Comparison of ENCODE assay signal across 11 mouse cellular contexts in genomic region chr2:58458820-58459371, GRCm38 (mm10). TPM values are rescaled to one million over a fixed set of nuclear protein-coding genes. Genes with fewer than 3 reads are reported as not detected.
DNase-seq lines count a peak whose midpoint lies in the region; ATAC-seq and TF ChIP-seq lines count a peak whose summit lies in the region.
"Had no signal": no experiment of that assay in that cellular context is flagged by ENCODE, and none has a peak within 500 bp of the region (broad histone marks: within the 10 kb centered on the region; RNA-seq: fewer than 3 reads in every experiment).

No protein-coding gene starts in this region.

- H3K9ac ChIP-seq in kidney, embryonic 15.5 days = no peak overlapping the region
- H3K9ac ChIP-seq in CH12.LX (ENCODE audit: insufficient read depth, low read depth) = no peak overlapping the region
- no peak overlapping the region for H3K9ac ChIP-seq in lung, embryonic 14.5 days
- H3K9ac ChIP-seq in intestine, embryonic 16.5 days (ENCODE audit: low read depth, low read length) = no peak overlapping the region
- H3K9ac ChIP-seq: neural tube, embryonic 13.5 days had no signal

- peak; percentile 69 to 78 for TF ChIP-seq CTCF in CH12.LX (conservative IDR thresholded peaks at IDR 0.05 in 1 of 2, IDR thresholded peaks at IDR 0.05 in 1 of 2; ENCODE audit: low read depth in 2 of 2, low read length in 2 of 2)
- TF ChIP-seq CTCF in lung, embryonic 14.5 days (IDR thresholded peaks at IDR 0.05; ENCODE audit: low read depth) = peak; percentile 59

- no peaks in the 10 kb centered on the region for H3K9me3 ChIP-seq in kidney, embryonic 15.5 days (replicated peaks)
- H3K9me3 ChIP-seq in CH12.LX (replicated peaks; ENCODE audit: low read length) = no peaks in the 10 kb centered on the region
- no peaks in the 10 kb centered on the region for H3K9me3 ChIP-seq in lung, embryonic 14.5 days (ENCODE audit: low read depth, low read length)
- H3K9me3 ChIP-seq in intestine, embryonic 16.5 days (ENCODE audit: control insufficient read depth, low read length) = no peaks in the 10 kb centered on the region

- no peak overlapping the region for H3K4me2 ChIP-seq in kidney, embryonic 15.5 days
- no peak overlapping the region for H3K4me2 ChIP-seq in CH12.LX (ENCODE audit: insufficient read depth, low read depth, poor library complexity, severe bottlenecking)
- H3K4me2 ChIP-seq in lung, embryonic 14.5 days = no peak overlapping the region
- H3K4me2 ChIP-seq in intestine, embryonic 16.5 days (ENCODE audit: low read depth, low read length) = no peak overlapping the region
- H3K4me2 ChIP-seq: neural tube, embryonic 13.5 days had no signal

- in situ Hi-C loops in CH12.LX (cut with MboI; ENCODE audit: low pct_ligation_motif_present, low pct_unique_long_range_greater_than_20kb, low sequenced_read_pairs) = loop anchor here (5.0 to 25.0 kb wide), 2 partner anchors 272 to 427 kb away; partner anchors contain the start of gene Cytip

- H3K27me3 ChIP-seq in kidney, embryonic 15.5 days = no peaks in the 10 kb centered on the region
- H3K27me3 ChIP-seq in CH12.LX (replicated peaks) = no peaks in the 10 kb centered on the region
- no peaks in the 10 kb centered on the region for H3K27me3 ChIP-seq in lung, embryonic 14.5 days (ENCODE audit: insufficient read depth, low read length)
- H3K27me3 ChIP-seq in intestine, embryonic 16.5 days (replicated peaks; ENCODE audit: control insufficient read depth, insufficient read depth, low read length) = no peaks in the 10 kb centered on the region
- H3K27me3 ChIP-seq: neural tube, embryonic 13.5 days had no signal

- TF ChIP-seq EP300 in CH12.LX (IDR thresholded peaks at IDR 0.05; ENCODE audit: low read length) = no peak

- H3K4me3 ChIP-seq in kidney, embryonic 15.5 days (replicated peaks) = no peak overlapping the region
- no peak overlapping the region for H3K4me3 ChIP-seq in CH12.LX (replicated peaks in 1 of 3; ENCODE audit: low read depth in 2 of 3, low read length in 2 of 3, poor library complexity in 1 of 3)
- H3K4me3 ChIP-seq in lung, embryonic 14.5 days (ENCODE audit: low read depth, low read length) = no peak overlapping the region
- no peak overlapping the region for H3K4me3 ChIP-seq in intestine, embryonic 16.5 days (ENCODE audit: low read length)
- H3K4me3 ChIP-seq: neural tube, embryonic 13.5 days had no signal

- peak; percentile 54 for TF ChIP-seq RAD21 in CH12.LX (IDR thresholded peaks at IDR 0.05; ENCODE audit: low read depth, low read length)

- 0 out of 2 replicates have a peak, but pooled peaks cover 4% of the 10 kb centered on the region for H3K4me1 ChIP-seq in kidney, embryonic 15.5 days
- no peaks in the 10 kb centered on the region for H3K4me1 ChIP-seq in CH12.LX (ENCODE audit: control insufficient read depth in 1 of 2, insufficient read depth in 2 of 2)
- no peaks in the 10 kb centered on the region for H3K4me1 ChIP-seq in lung, embryonic 14.5 days (ENCODE audit: insufficient read depth)
- H3K4me1 ChIP-seq in intestine, embryonic 16.5 days (ENCODE audit: control insufficient read depth, insufficient read depth, low read length) = no peaks in the 10 kb centered on the region
- H3K4me1 ChIP-seq: neural tube, embryonic 13.5 days had no signal

- no peaks in the 10 kb centered on the region for H3K79me2 ChIP-seq in CH12.LX (replicated peaks; ENCODE audit: control insufficient read depth, extremely low read depth, insufficient read depth, poor library complexity, severe bottlenecking)

- dilution Hi-C loops in CH12.LX (cut with MboI; ENCODE audit: extremely low pct_ligation_motif_present, extremely low pct_unique_long_range_greater_than_20kb, low sequenced_read_pairs) = no loop called here

- TF ChIP-seq POLR2A in CH12.LX (IDR thresholded peaks at IDR 0.05; ENCODE audit: low read depth, low read length) = no peak

- peaks cover 70% of the 10 kb centered on the region for H3K36me3 ChIP-seq in kidney, embryonic 15.5 days
- no peaks in the 10 kb centered on the region for H3K36me3 ChIP-seq in CH12.LX (replicated peaks in 1 of 2; ENCODE audit: control insufficient read depth in 1 of 2, insufficient read depth in 1 of 2, low read length in 1 of 2)
- peaks cover 52% of the 10 kb centered on the region for H3K36me3 ChIP-seq in lung, embryonic 14.5 days (ENCODE audit: insufficient read depth)
- H3K36me3 ChIP-seq in intestine, embryonic 16.5 days (ENCODE audit: control insufficient read depth, insufficient read depth, low read length) = peaks cover 13% of the 10 kb centered on the region; the same call in 1 of the 2 replicates

- WGBS in kidney, embryonic 15.5 days = 89% methylated on average over 14 of the region's 14 CpGs
- WGBS in lung, embryonic 14.5 days = 87% methylated on average over 14 of the region's 14 CpGs
- 85% methylated on average over 14 of the region's 14 CpGs for WGBS in intestine, embryonic 16.5 days

- ATAC-seq in kidney, embryonic 15.5 days (replicated peaks; ENCODE audit: low FRiP score) = no peak
- no peak for ATAC-seq in lung, embryonic 14.5 days (ENCODE audit: insufficient read depth)
- ATAC-seq in intestine, embryonic 16.5 days = no peak
- ATAC-seq in erythroblast, adult 5-6 weeks (replicated peaks; ENCODE audit: low FRiP score, poor library complexity, severe bottlenecking) = no peak

- H3K27ac ChIP-seq in kidney, embryonic 15.5 days = no peak overlapping the region
- H3K27ac ChIP-seq in CH12.LX (ENCODE audit: insufficient read depth, low read depth) = no peak overlapping the region
- no peak overlapping the region for H3K27ac ChIP-seq in lung, embryonic 14.5 days (ENCODE audit: low read depth)
- no peak overlapping the region for H3K27ac ChIP-seq in intestine, embryonic 16.5 days (ENCODE audit: low read length)
- H3K27ac ChIP-seq: neural tube, embryonic 13.5 days had no signal

- DNase-seq in kidney, adult 11 months = peak; percentile 8
- DNase-seq in CH12.LX (ENCODE audit: extremely low read depth) (peak; percentile 47), WW6 (ENCODE audit: low read depth, low spot score) (peak; percentile 20)
- peak; percentile 61 to 66 for DNase-seq in cerebellum, postnatal 36 days
- peak; percentile 21 for DNase-seq in lung, embryonic 14.5 days

TF ChIP-seq in CH12.LX, 34 proteins besides CTCF, POLR2A, EP300 and RAD21:
- no peak for TF ChIP-seq NELFE (IDR thresholded peaks at IDR 0.05; ENCODE audit: low read depth, low read length)
- no peak for TF ChIP-seq HCFC1 (IDR thresholded peaks at IDR 0.05; ENCODE audit: low read depth, low read length)
- no peak for TF ChIP-seq USF1 (IDR thresholded peaks at IDR 0.05; ENCODE audit: low read depth, low read length)
- no peak for TF ChIP-seq ETS1 (conservative IDR thresholded peaks at IDR 0.05; ENCODE audit: low read depth, low read length)
- no peak for TF ChIP-seq MAFK (IDR thresholded peaks at IDR 0.05; ENCODE audit: insufficient replicate concordance, low read length)
- TF ChIP-seq ZKSCAN1 (IDR thresholded peaks at IDR 0.05; ENCODE audit: borderline replicate concordance, low read depth, low read length) = no peak
- TF ChIP-seq JUN (IDR thresholded peaks at IDR 0.05; ENCODE audit: insufficient read depth, low read depth, low read length) = no peak
- TF ChIP-seq SMC3 (IDR thresholded peaks at IDR 0.05; ENCODE audit: low read depth, low read length) = peak; percentile 82
- TF ChIP-seq CHD1 (IDR thresholded peaks at IDR 0.05; ENCODE audit: low read depth, low read length) = no peak
- TF ChIP-seq GABPA (IDR thresholded peaks at IDR 0.05; ENCODE audit: insufficient replicate concordance, low read depth, low read length) = no peak
- no peak for TF ChIP-seq TBP (conservative IDR thresholded peaks at IDR 0.05; ENCODE audit: low read depth, low read length)
- TF ChIP-seq ZC3H11A (IDR thresholded peaks at IDR 0.05; ENCODE audit: low read depth, low read length) = peak; percentile 22
- no peak for TF ChIP-seq USF2 (conservative IDR thresholded peaks at IDR 0.05; ENCODE audit: low read depth, low read length)

RNA-seq across cellular contexts. Expression of gene Gm17409, which starts 11.0 kb away (rescaled TPM):
- polyA plus RNA-seq in kidney, embryonic 15.5 days (2015; fragmentation: Nextera tagmentation; extraction: Ambion mirVana) = not detected in 2 replicates
- not detected in 2 replicates for total RNA-seq in CH12.LX (2012; rRNA removed)
- total RNA-seq in CH12.LX (2014; rRNA removed) = not detected in 2 replicates
- not detected in 2 replicates for polyA plus RNA-seq in CH12.LX (2012; ENCODE audit: insufficient read length, low read depth)
- 0.27 TPM in 1 of 2 replicates, not detected in the other for polyA plus RNA-seq in lung, embryonic 14.5 days (2014; fragmentation: Nextera tagmentation; extraction: Ambion mirVana)
- polyA plus RNA-seq in intestine, embryonic 16.5 days (2015; fragmentation: Nextera tagmentation; extraction: Ambion mirVana) = 0.13 TPM in 1 of 2 replicates, not detected in the other
- not detected in 2 replicates for total RNA-seq in erythroblast, adult 5-6 weeks (2015; ENCODE audit: low replicate concordance)
- total RNA-seq in erythroblast, adult 5-6 weeks (2017; ENCODE audit: low replicate concordance) = 1.4 TPM in 1 of 2 replicates, not detected in the other
- total RNA-seq: layer of hippocampus, postnatal 25 days had no signal
- polyA plus RNA-seq: embryonic facial prominence, embryonic 11.5 days; neural tube, embryonic 13.5 days had no signal

Comparison
In these comparisons a context has a peak if more than half of its experiments do, and no peak if none do; other contexts are left out.
1. DNase-seq: peak in every context shown above with its lines; median percentile 64 in cerebellum, postnatal 36 days; 47 in CH12.LX; 21 in lung, embryonic 14.5 days; 20 in WW6; 8 in kidney, adult 11 months.